Mouse (Mus musculus): Measurements from ENCODE around the gene Vmo1. TPM values are rescaled to one million over a fixed set of nuclear protein-coding genes. Genes with fewer than 3 reads are reported as not detected.

The Vmo1 gene
- polyA plus RNA-seq (2015; fragmentation: Nextera tagmentation; extraction: Ambion mirVana), result 0.42 TPM in 1 of 2 replicates, not detected in the other

DNA sequence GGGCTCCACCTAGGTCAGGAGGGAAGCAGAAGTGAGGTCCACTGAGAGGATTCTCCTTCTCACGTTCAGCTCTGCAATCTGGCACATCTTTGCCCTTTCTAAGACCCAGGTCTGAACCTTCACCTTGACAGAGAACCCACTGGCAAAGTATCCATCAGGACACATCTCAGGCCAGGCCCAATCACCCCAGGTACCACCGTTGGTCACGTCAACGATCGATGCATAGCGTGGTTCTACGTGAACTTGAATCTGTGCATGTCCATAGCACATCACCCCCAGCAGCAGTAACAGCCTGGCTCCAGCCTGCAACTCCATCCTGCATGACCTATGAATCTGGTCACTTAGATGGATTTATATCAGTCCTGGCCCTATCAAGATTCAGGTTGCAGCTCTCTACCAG, at the start of gene Vmo1:
Gene Vmo1 (minus strand): TSS at position 329 of the 400 bp plus-strand sequence.
- 90% methylated on average over 7 of the region's 7 CpGs for WGBS
- no peaks in the 10 kb centered on the region for H3K36me3 ChIP-seq
- no peak within 1 kb of the TSS for H3K9ac ChIP-seq
- H3K27me3 ChIP-seq, result no peaks in the 10 kb centered on the region
- H3K4me2 ChIP-seq, result no peak within 1 kb of the TSS
- no peak within 1 kb of the TSS for H3K27ac ChIP-seq (replicated peaks)
- no peaks in the 10 kb centered on the region for H3K9me3 ChIP-seq
- H3K4me1 ChIP-seq (replicated peaks), result peaks cover 10% of the 10 kb centered on the region
- ATAC-seq (ENCODE audit: low FRiP score, low read depth), result no peak
- no peak within 1 kb of the TSS for H3K4me3 ChIP-seq

DNA sequence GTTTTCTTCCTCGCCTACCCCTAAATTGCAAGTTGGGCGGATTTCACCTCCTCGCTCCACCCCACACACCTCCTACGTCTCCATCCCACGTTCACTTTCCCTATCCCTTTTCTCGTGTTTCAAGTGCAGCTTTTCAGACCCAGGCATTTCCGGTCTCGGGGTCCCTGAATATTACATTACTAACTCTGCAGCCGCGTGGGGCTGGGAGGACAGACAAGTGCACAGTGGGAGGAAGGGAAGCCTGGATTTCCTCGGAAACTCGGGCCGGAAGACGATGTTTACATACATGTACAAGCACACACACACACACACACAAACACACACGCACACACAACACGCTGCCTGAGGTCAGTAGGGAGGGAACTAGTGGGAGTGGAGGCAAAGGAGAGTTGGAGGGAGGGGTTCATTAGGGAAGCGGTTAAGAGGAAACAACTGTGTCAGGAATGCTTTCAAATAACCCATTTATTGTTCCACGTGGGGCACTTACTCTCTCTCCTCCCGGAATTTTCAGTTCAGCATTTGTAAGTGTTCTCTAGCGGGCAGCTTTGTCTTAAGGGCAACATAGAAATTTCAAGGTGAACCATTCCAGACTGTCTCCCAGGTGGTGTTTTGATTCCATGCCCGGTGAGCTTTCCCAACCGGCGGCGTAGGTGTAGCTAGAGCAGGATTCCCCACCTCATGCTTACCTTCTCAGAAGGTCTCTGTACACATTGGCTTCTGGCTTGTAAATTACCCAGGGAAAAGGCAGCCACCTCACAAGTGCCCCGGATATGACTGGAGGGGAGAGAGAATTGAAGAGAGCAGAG, 49.3 kb upstream of the Vmo1 start:
- WGBS, result 5% methylated on average over 25 of the region's 25 CpGs
- Histone ChIP-seq H3K4me1 (replicated peaks) (peaks cover 42% of the 10 kb centered on the region), H3K9me3 (no peaks in the 10 kb centered on the region), H3K36me3 (no peaks in the 10 kb centered on the region), H3K9ac (peak overlapping the region; percentile 95), H3K27me3 (no peaks in the 10 kb centered on the region), H3K27ac (replicated peaks) (peak overlapping the region; percentile 89), H3K4me3 (peak overlapping the region; percentile 99), H3K4me2 (peak overlapping the region; percentile 93)
- ATAC-seq (ENCODE audit: low FRiP score, low read depth), result 0 out of 2 replicates have a peak, but pooled peaks have one; percentile 4

DNA sequence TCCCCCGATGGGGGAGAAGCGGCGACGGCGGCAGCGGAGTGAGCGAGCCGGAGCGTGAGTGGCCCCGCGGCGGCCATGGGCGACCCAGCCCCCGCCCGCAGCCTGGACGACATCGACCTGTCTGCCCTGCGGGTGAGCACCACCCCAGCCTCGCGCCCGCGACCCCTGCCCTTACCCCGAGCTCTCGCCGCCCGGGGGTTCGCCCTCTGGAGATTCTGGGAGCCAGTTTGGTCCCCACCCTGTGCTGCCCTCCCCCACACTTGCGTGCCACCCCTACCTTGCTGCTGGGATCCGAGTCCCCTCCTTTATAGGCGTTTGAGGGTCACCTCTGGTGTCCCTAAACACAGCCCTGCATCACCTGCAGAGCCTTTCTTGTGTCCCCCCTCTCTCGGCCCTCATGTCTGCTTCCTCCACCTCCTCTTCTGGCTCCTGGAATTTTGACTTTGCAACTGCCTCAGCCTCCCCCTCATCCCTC, 48.6 kb upstream of the Vmo1 start:
- H3K27ac ChIP-seq (replicated peaks), result peak overlapping the region; percentile 89
- H3K4me3 ChIP-seq, result peak overlapping the region; percentile 99
- 1% methylated on average over 14 of the region's 31 CpGs for WGBS
- H3K9me3 ChIP-seq, result no peaks in the 10 kb centered on the region
- H3K9ac ChIP-seq, result peak overlapping the region; percentile 95
- peaks cover 42% of the 10 kb centered on the region for H3K4me1 ChIP-seq (replicated peaks)
- ATAC-seq (ENCODE audit: low FRiP score, low read depth), result peak; percentile 36; the same call in 1 of the 2 replicates
- H3K27me3 ChIP-seq, result no peaks in the 10 kb centered on the region
- H3K36me3 ChIP-seq, result no peaks in the 10 kb centered on the region
- H3K4me2 ChIP-seq, result peak overlapping the region; percentile 93

GRCm38 (mm10) chr11:70562287-70562994, 48.0 kb upstream of the Vmo1 start, which contains the start of gene Mink1:
Mink1 (plus strand) TSS chr11:70562881.
- WGBS, result under 1% methylated on average over 39 of the region's 57 CpGs
- H3K9ac ChIP-seq, result peak within 1 kb of the TSS; percentile 95
- H3K27ac ChIP-seq (replicated peaks), result peak within 1 kb of the TSS; percentile 89
- ATAC-seq (ENCODE audit: low FRiP score, low read depth), result peak; percentile 95
- H3K36me3 ChIP-seq, result no peaks in the 10 kb centered on the region
- H3K4me3 ChIP-seq, result peak within 1 kb of the TSS; percentile 99
- peak within 1 kb of the TSS; percentile 93 for H3K4me2 ChIP-seq
- H3K4me1 ChIP-seq (replicated peaks), result peaks cover 42% of the 10 kb centered on the region
- H3K9me3 ChIP-seq, result no peaks in the 10 kb centered on the region
- no peaks in the 10 kb centered on the region for H3K27me3 ChIP-seq

GRCm38 (mm10) chr11:70561937-70562286, 47.5 kb upstream of the Vmo1 start:
- H3K9me3 ChIP-seq, result no peaks in the 10 kb centered on the region
- peaks cover 40% of the 10 kb centered on the region for H3K4me1 ChIP-seq (replicated peaks)
- ATAC-seq (ENCODE audit: low FRiP score, low read depth), result no peak; the same call in 1 of the 2 replicates
- no peaks in the 10 kb centered on the region for H3K27me3 ChIP-seq
- H3K27ac ChIP-seq (replicated peaks), result peak overlapping the region; percentile 89
- H3K4me2 ChIP-seq, result peak overlapping the region; percentile 93
- H3K36me3 ChIP-seq, result 0 out of 2 replicates have a peak, but pooled peaks cover under 1% of the 10 kb centered on the region
- H3K9ac ChIP-seq, result peak overlapping the region; percentile 54
- WGBS, result 2% methylated on average over 2 of the region's 2 CpGs
- H3K4me3 ChIP-seq, result peak overlapping the region; percentile 99

DNA sequence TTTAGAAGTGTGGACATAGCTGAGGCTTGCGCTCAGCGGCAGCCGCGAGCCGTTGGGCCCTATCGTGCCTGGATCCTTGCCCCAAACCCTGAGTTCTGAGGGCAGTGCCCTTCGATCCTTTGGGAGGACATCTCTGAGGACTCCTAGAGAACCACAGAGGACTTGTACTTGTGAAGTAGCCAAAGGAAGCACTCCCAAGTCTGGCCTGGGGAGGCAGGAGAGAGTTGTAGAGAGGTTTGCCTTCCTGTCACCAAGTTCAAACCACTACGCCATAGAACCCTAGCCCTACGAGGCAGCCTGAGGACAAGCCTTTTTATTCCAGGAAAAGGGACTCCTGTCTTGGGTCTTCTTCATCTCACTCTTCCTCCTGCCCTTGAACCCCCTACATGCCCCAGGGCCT, 43.1 kb upstream of the Vmo1 start:
- Histone ChIP-seq H3K4me1 (replicated peaks) (peaks cover 8% of the 10 kb centered on the region), H3K9ac (no peak overlapping the region), H3K27ac (replicated peaks) (no peak overlapping the region), H3K9me3 (no peaks in the 10 kb centered on the region), H3K36me3 (0 out of 2 replicates have a peak, but pooled peaks cover 8% of the 10 kb centered on the region), H3K4me3 (no peak overlapping the region), H3K27me3 (no peaks in the 10 kb centered on the region), H3K4me2 (no peak overlapping the region)
- WGBS, result 88% methylated on average over 9 of the region's 9 CpGs
- ATAC-seq (ENCODE audit: low FRiP score, low read depth), result no peak

- Histone ChIP-seq H3K27ac (replicated peaks) (no peak overlapping the region), H3K9ac (no peak overlapping the region), H3K36me3 (0 out of 2 replicates have a peak, but pooled peaks cover 8% of the 10 kb centered on the region), H3K4me1 (replicated peaks) (no peaks in the 10 kb centered on the region), H3K9me3 (no peaks in the 10 kb centered on the region), H3K4me3 (no peak overlapping the region), H3K4me2 (no peak overlapping the region), H3K27me3 (no peaks in the 10 kb centered on the region)
- ATAC-seq (ENCODE audit: low FRiP score, low read depth), result no peak
- WGBS, result 20% methylated on average over 7 of the region's 7 CpGs
Observed at GRCm38 (mm10) chr11:70553940-70554339, 39.5 kb upstream of the Vmo1 start.

GRCm38 (mm10) chr11:70551526-70551925, 37.1 kb upstream of the Vmo1 start:
- Histone ChIP-seq H3K4me1 (replicated peaks) (no peaks in the 10 kb centered on the region), H3K9me3 (no peaks in the 10 kb centered on the region), H3K4me3 (no peak overlapping the region), H3K36me3 (0 out of 2 replicates have a peak, but pooled peaks cover 4% of the 10 kb centered on the region), H3K27ac (replicated peaks) (no peak overlapping the region), H3K9ac (no peak overlapping the region), H3K4me2 (no peak overlapping the region), H3K27me3 (no peaks in the 10 kb centered on the region)
- WGBS, result 89% methylated on average over 8 of the region's 8 CpGs
- ATAC-seq (ENCODE audit: low FRiP score, low read depth), result no peak

GRCm38 (mm10) chr11:70544496-70544895, 30.1 kb upstream of the Vmo1 start:
- H3K36me3 ChIP-seq, result no peaks in the 10 kb centered on the region
- H3K27ac ChIP-seq (replicated peaks), result no peak overlapping the region
- H3K27me3 ChIP-seq, result no peaks in the 10 kb centered on the region
- WGBS, result 75% methylated on average over 7 of the region's 7 CpGs
- H3K4me3 ChIP-seq, result no peak overlapping the region
- H3K9me3 ChIP-seq, result no peaks in the 10 kb centered on the region
- no peak overlapping the region for H3K9ac ChIP-seq
- no peak overlapping the region for H3K4me2 ChIP-seq
- no peak for ATAC-seq (ENCODE audit: low FRiP score, low read depth)
- peaks cover 12% of the 10 kb centered on the region for H3K4me1 ChIP-seq (replicated peaks)

GRCm38 (mm10) chr11:70541415-70541814, 27.0 kb upstream of the Vmo1 start:
- peak overlapping the region; percentile 61; the same call in 1 of the 2 replicates for H3K27ac ChIP-seq (replicated peaks)

DNA sequence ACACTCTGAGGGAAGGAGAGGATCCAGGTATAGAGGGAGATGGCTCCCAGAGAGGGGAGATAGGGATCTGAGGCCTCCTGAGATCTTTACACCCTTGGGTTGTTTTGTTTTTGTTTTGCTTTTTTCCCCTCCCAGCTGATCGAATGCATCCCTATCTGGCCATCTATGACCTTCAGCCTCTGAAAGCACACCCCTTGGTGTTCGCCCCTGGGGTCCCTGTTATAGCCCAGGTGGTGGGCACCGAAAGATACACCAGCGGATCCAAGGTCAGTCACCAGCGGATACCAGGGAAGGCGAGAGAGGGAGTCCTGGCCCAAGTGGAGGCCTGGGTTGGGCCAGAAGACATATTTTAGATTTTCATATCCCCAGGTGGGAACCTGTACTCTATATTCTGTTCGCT, 26.5 kb upstream of the Vmo1 start:
- peak overlapping the region; percentile 82 for H3K4me2 ChIP-seq
- no peak for ATAC-seq (ENCODE audit: low FRiP score, low read depth)
- H3K27me3 ChIP-seq, result no peaks in the 10 kb centered on the region
- peak overlapping the region; percentile 69 for H3K4me3 ChIP-seq
- WGBS, result 85% methylated on average over 7 of the region's 7 CpGs
- H3K36me3 ChIP-seq, result no peaks in the 10 kb centered on the region
- H3K4me1 ChIP-seq (replicated peaks), result peaks cover 12% of the 10 kb centered on the region
- no peaks in the 10 kb centered on the region for H3K9me3 ChIP-seq
- H3K9ac ChIP-seq, result 0 out of 2 replicates have a peak overlapping the region, but pooled peaks have one; percentile 60
- H3K27ac ChIP-seq (replicated peaks), result 0 out of 2 replicates have a peak overlapping the region, but pooled peaks have one; percentile 66

More at GRCm38 (mm10) chr11:70541415-70541814, 27.0 kb upstream of the Vmo1 start:
- no peaks in the 10 kb centered on the region for H3K27me3 ChIP-seq
- H3K4me3 ChIP-seq, result peak overlapping the region; percentile 18; the same call in 1 of the 2 replicates
- H3K9me3 ChIP-seq, result no peaks in the 10 kb centered on the region
- ATAC-seq (ENCODE audit: low FRiP score, low read depth), result peak; percentile 52
- no peaks in the 10 kb centered on the region for H3K36me3 ChIP-seq
- peaks cover 12% of the 10 kb centered on the region for H3K4me1 ChIP-seq (replicated peaks)
- H3K4me2 ChIP-seq, result peak overlapping the region; percentile 82
- H3K9ac ChIP-seq, result no peak overlapping the region
- 55% methylated on average over 5 of the region's 5 CpGs for WGBS
